In genomic region chr1:185891814-185892213, GRCm38 (mm10) we compare ENCODE assay signal across 19 mouse cellular contexts.
"Had no signal": no experiment of that assay in that cellular context is flagged by ENCODE, and none has a peak within 500 bp of the region (broad histone marks: within the 10 kb centered on the region; RNA-seq: fewer than 3 reads in every experiment).

No protein-coding gene starts in this region.

- H3K9ac ChIP-seq: limb, embryonic 13.5 days; liver, embryonic 12.5 days; liver, embryonic 15.5 days; stomach, embryonic 15.5 days had no signal

- H3K4me1 ChIP-seq: limb, embryonic 10.5 days; limb, embryonic 13.5 days; liver, embryonic 12.5 days; liver, embryonic 15.5 days; stomach, embryonic 15.5 days had no signal

- H3K36me3 ChIP-seq: limb, embryonic 10.5 days; limb, embryonic 13.5 days; liver, embryonic 12.5 days; liver, embryonic 15.5 days; stomach, embryonic 15.5 days had no signal

- ATAC-seq: intestine, embryonic 16.5 days; liver, embryonic 12.5 days had no signal

- H3K9me3 ChIP-seq: limb, embryonic 10.5 days; limb, embryonic 13.5 days; liver, embryonic 12.5 days; liver, embryonic 15.5 days; stomach, embryonic 15.5 days had no signal

- H3K27ac ChIP-seq: limb, embryonic 10.5 days; limb, embryonic 13.5 days; liver, embryonic 12.5 days; liver, embryonic 15.5 days; stomach, embryonic 15.5 days had no signal

- DNase-seq: kidney, adult 18-20 months; kidney, adult 9 months; kidney, postnatal 25 days; liver; lung, adult 18-20 months; lung, postnatal 10 days; lung, postnatal 4 days; midbrain, embryonic 14.5 days; right cerebral cortex, postnatal 25 days; spleen, adult 18-20 months; thymus, adult 18-20 months; thymus, postnatal 36 days had no signal

- H3K27me3 ChIP-seq: limb, embryonic 13.5 days; liver, embryonic 12.5 days; liver, embryonic 15.5 days; stomach, embryonic 15.5 days had no signal

- H3K4me3 ChIP-seq: limb, embryonic 10.5 days; limb, embryonic 13.5 days; liver, embryonic 12.5 days; liver, embryonic 15.5 days; stomach, embryonic 15.5 days had no signal

- H3K4me2 ChIP-seq: limb, embryonic 13.5 days; liver, embryonic 12.5 days; liver, embryonic 15.5 days; midbrain, embryonic 11.5 days; stomach, embryonic 15.5 days had no signal
